Mouse (Mus musculus) small intestine, adult 2 months (tissue): ENCODE results near the gene Lrrc8c.

Experiments
- CTCF ChIP-seq: fragments of 200-500 bp; IDR thresholded peaks from 2 replicates; pipeline ENCODE4 v1.5.1; 2012; ENCODE audit warnings: low read depth, mild to moderate bottlenecking, control low read depth, inconsistent platforms, low read length, moderate library complexity, mixed read lengths; ENCODE audit not compliant: insufficient replicate concordance, insufficient read length; ENCODE audit errors: extremely low read depth
- POLR2A ChIP-seq: fragments of 200-500 bp; IDR thresholded peaks from 2 replicates; pipeline ENCODE4 v1.6.1; 2012; ENCODE audit warnings: low read depth, mild to moderate bottlenecking, control low read depth, inconsistent platforms, low read length, moderate library complexity

GRCm38 (mm10) chr5:105636484-105637191 is 117.5 kb downstream of the Lrrc8c start:
- TF ChIP-seq CTCF (no peak), POLR2A (no peak)
